Mouse (Mus musculus) monocyte, adult 2 months (primary cell): Measurements from ENCODE around the gene Suds3.

Experiments used
- DNase-seq, 2 experiments: peaks; one replicate each; pipeline ENCODE4 v3.0.0; 2022; ENCODE audit warnings: low spot score in 2 of 2, low read depth in 1 of 2

The Suds3 gene

DNA sequence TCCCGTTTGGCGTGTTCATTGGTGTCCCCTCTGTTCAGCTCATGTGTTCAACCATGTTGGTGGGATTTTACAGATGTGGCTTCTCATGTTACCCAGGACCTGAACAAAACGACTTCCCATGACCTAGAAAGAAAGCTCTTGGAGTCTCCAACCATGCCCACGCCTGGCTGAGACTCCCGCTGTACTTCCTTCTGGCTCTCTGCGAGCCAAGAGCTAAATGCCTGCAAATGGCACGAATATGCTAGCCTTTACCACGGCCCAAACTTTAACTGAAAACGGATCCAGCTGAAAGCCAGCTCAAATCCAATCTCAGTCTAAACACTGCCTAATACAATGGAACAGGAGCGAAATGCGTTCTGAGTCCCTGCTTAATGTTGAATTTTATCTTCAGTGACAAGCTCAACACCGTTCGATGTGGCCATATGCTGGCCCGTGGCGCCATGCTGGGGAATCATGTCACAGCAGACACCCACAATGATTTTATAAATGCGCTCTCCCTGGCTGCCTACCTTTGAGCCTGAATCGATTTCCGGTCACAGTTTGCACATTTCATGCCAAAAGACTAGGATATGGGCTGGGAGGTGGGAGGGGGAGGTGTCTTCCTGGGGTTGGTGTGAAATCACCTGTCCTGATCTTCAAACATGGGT is 55.3 kb downstream of the Suds3 start:
- DNase-seq = no peak

DNA sequence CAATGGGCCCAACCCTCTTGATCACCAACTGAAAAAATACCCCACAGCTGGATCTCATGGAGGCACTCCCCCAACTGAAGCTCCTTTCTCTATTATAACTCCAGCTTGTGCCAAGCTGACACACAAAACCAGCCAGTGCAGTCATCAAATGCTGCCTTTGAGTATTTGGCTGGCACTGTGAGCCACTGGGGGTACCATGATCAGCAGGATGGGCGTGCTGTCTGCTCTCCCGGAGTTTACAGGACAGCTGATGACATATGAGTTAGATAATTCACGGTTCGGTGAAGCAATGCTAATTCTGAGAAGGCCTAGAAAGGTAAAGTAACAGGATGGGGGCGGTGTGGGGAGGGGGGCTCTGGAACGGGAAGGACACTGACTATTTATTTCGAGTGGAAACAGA is 66.0 kb downstream of the Suds3 start:
- no peak for DNase-seq

- DNase-seq = no peak
Observed at GRCm38 (mm10) chr5:117045101-117045500, 70.8 kb downstream of the Suds3 start.

DNA sequence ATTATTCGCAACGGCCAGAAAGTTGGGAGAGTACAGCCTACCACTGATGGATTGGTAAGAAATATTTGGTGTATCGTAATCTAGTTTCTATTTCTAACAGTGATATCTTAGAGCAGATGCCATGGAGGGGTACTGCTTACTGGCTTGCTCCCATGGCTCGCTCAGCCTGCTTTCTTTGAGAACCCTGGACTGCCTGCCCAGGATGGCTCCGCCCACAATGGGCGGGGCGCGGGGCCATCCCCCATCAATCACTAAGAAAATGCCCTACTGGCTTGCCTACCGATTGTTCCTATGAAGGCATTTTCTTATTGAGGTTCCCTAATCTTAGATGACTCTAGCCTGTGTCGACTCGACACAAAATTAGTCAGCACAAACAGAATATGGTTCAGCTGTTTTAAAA is 73.3 kb downstream of the Suds3 start:
- DNase-seq = no peak
